Mouse (Mus musculus): Measurements from ENCODE around the gene Sfi1. TPM values are rescaled to one million over a fixed set of nuclear protein-coding genes. Genes with fewer than 3 reads are reported as not detected.
"Not testable (repeated sequence)": the region's sequence is repeated elsewhere in the genome, so short reads cannot be mapped to it uniquely, and the experiment has no call there.

Gene Sfi1
- total and polyA plus RNA-seq, 2 experiments from 2014 or later: 9.5 to 16.9 TPM

GRCm38 (mm10) chr11:3114403-3114802 lies 78.9 kb downstream of the Sfi1 start:
- Histone ChIP-seq H3K4me3 (ENCODE audit: low read length) (no peak overlapping the region), H3K4me1 (ENCODE audit: insufficient read depth, low read length) (no peaks in the 10 kb centered on the region), H3K27me3 (ENCODE audit: insufficient read depth, low read length) (no peaks in the 10 kb centered on the region), H3K9me3 (ENCODE audit: low read length) (0 out of 2 replicates have a peak, but pooled peaks cover 11% of the 10 kb centered on the region), H3K27ac (no peak overlapping the region), H3K36me3 (ENCODE audit: insufficient read depth, low read length) (no peaks in the 10 kb centered on the region), H3K9ac (replicated peaks; ENCODE audit: low read length) (no peak overlapping the region), H3K4me2 (ENCODE audit: low read depth, low read length) (no peak overlapping the region)
- ATAC-seq: no peak
- 69% methylated on average over 3 of the region's 3 CpGs for WGBS
- TF ChIP-seq CTCF (IDR thresholded peaks at IDR 0.05; ENCODE audit: low read depth): no peak
- no peak for DNase-seq (ENCODE audit: low spot score)

GRCm38 (mm10) chr11:3106154-3106553 lies 87.1 kb downstream of the Sfi1 start:
- Histone ChIP-seq H3K4me1 (ENCODE audit: insufficient read depth, low read length) (no peaks in the 10 kb centered on the region), H3K9ac (replicated peaks; ENCODE audit: low read length) (no peak overlapping the region), H3K36me3 (ENCODE audit: insufficient read depth, low read length) (no peaks in the 10 kb centered on the region), H3K4me3 (ENCODE audit: low read length) (no peak overlapping the region), H3K4me2 (ENCODE audit: low read depth, low read length) (no peak overlapping the region), H3K27ac (no peak overlapping the region), H3K27me3 (ENCODE audit: insufficient read depth, low read length) (no peaks in the 10 kb centered on the region), H3K9me3 (ENCODE audit: low read length) (peaks cover 36% of the 10 kb centered on the region)
- DNase-seq (ENCODE audit: low spot score) (no peak), ATAC-seq (no peak)
- TF ChIP-seq CTCF (IDR thresholded peaks at IDR 0.05; ENCODE audit: low read depth): no peak
- 86% methylated on average over 3 of the region's 3 CpGs for WGBS

GRCm38 (mm10) chr11:3105261-3105731 lies 88.0 kb downstream of the Sfi1 start:
- no peak for ATAC-seq
- H3K36me3 ChIP-seq (ENCODE audit: insufficient read depth, low read length): no peaks in the 10 kb centered on the region
- H3K4me3 ChIP-seq (ENCODE audit: low read length): no peak overlapping the region
- H3K9ac ChIP-seq (replicated peaks; ENCODE audit: low read length): no peak overlapping the region
- no peak for TF ChIP-seq CTCF (IDR thresholded peaks at IDR 0.05; ENCODE audit: low read depth)
- peaks cover 36% of the 10 kb centered on the region for H3K9me3 ChIP-seq (ENCODE audit: low read length)
- H3K4me2 ChIP-seq (ENCODE audit: low read depth, low read length): no peak overlapping the region
- H3K27me3 ChIP-seq (ENCODE audit: insufficient read depth, low read length): no peaks in the 10 kb centered on the region
- 93% methylated on average over 21 of the region's 21 CpGs for WGBS
- DNase-seq (ENCODE audit: low spot score): no peak
- no peak overlapping the region for H3K27ac ChIP-seq
- H3K4me1 ChIP-seq (ENCODE audit: insufficient read depth, low read length): no peaks in the 10 kb centered on the region

- H3K27ac ChIP-seq; ATAC-seq; H3K4me1 ChIP-seq (ENCODE audit: insufficient read depth, low read length); H3K4me3 ChIP-seq (ENCODE audit: low read length); DNase-seq (ENCODE audit: low spot score); H3K36me3 ChIP-seq (ENCODE audit: insufficient read depth, low read length); H3K9ac ChIP-seq (replicated peaks; ENCODE audit: low read length); H3K4me2 ChIP-seq (ENCODE audit: low read depth, low read length); H3K27me3 ChIP-seq (ENCODE audit: insufficient read depth, low read length): not testable (repeated sequence)
- 84% methylated on average over 20 of the region's 20 CpGs for WGBS
- H3K9me3 ChIP-seq (ENCODE audit: low read length): peaks cover 40% of the 10 kb centered on the region
These were observed 88.6 kb downstream of the Sfi1 start for GRCm38 (mm10) chr11:3104501-3105260.

GRCm38 (mm10) chr11:3103619-3104164 lies 89.6 kb downstream of the Sfi1 start:
- Histone ChIP-seq H3K4me1 (ENCODE audit: insufficient read depth, low read length) (no peaks in the 10 kb centered on the region), H3K27me3 (ENCODE audit: insufficient read depth, low read length) (no peaks in the 10 kb centered on the region), H3K27ac (no peak overlapping the region), H3K9ac (replicated peaks; ENCODE audit: low read length) (no peak overlapping the region), H3K4me3 (ENCODE audit: low read length) (no peak overlapping the region), H3K4me2 (ENCODE audit: low read depth, low read length) (no peak overlapping the region), H3K9me3 (ENCODE audit: low read length) (peaks cover 37% of the 10 kb centered on the region), H3K36me3 (ENCODE audit: insufficient read depth, low read length) (no peaks in the 10 kb centered on the region)
- 79% methylated on average over 7 of the region's 7 CpGs for WGBS
- ATAC-seq (no peak), DNase-seq (ENCODE audit: low spot score) (no peak)
- TF ChIP-seq CTCF (IDR thresholded peaks at IDR 0.05; ENCODE audit: low read depth): no peak

- not testable (repeated sequence) for ATAC-seq; H3K9ac ChIP-seq (replicated peaks; ENCODE audit: low read length); H3K27me3 ChIP-seq (ENCODE audit: insufficient read depth, low read length); H3K27ac ChIP-seq; H3K4me1 ChIP-seq (ENCODE audit: insufficient read depth, low read length); H3K36me3 ChIP-seq (ENCODE audit: insufficient read depth, low read length); DNase-seq (ENCODE audit: low spot score); H3K4me2 ChIP-seq (ENCODE audit: low read depth, low read length); H3K4me3 ChIP-seq (ENCODE audit: low read length)
- peaks cover 33% of the 10 kb centered on the region for H3K9me3 ChIP-seq (ENCODE audit: low read length)
- 80% methylated on average over 7 of the region's 7 CpGs for WGBS
These were observed 90.6 kb downstream of the Sfi1 start for GRCm38 (mm10) chr11:3102626-3103025.
